In the genomic region with DNA sequence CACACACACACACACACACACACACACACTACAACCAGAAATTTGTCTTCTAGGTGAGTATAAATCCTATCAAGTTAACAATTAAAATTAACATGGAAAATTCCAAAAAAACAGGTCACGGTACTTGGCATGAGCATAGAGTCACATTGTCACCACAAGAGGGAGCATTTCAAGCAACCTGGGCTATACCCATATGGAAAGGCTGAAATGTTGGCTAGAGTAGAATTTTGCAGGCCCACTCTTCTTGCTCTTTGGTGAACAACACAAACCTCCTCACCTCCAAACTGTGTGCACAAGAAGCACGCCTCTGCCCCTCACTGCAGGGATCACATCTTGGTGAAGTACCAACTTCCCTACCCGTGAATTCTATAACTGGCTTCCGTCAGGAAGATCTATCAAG, we compare ENCODE assay signal across 8 mouse cellular contexts. TPM values are rescaled to one million over a fixed set of nuclear protein-coding genes. Genes with fewer than 3 reads are reported as not detected.
DNase-seq lines count a peak whose midpoint lies in the region; ATAC-seq and TF ChIP-seq lines count a peak whose summit lies in the region.

No protein-coding gene starts in this region.

- H3K4me1 ChIP-seq in heart, adult 2 months (ENCODE audit: control insufficient read depth, insufficient read depth, low read length): 0 out of 2 replicates have a peak, but pooled peaks cover 1% of the 10 kb centered on the region
- H3K4me1 ChIP-seq in liver, embryonic 14.5 days (replicated peaks; ENCODE audit: control insufficient read depth in 2 of 2, insufficient read depth in 2 of 2, low read length in 1 of 2): peaks cover 5 to 23% of the 10 kb centered on the region in 2 experiments

- WGBS in heart, adult 2 months: 51% methylated on average over 4 of the region's 4 CpGs
- WGBS in liver, embryonic 14.5 days (ENCODE audit: insufficient replicate concordance): 42% methylated on average over 4 of the region's 4 CpGs

- ATAC-seq in liver, embryonic 14.5 days (ENCODE audit: insufficient read depth): no peak

- TF ChIP-seq CTCF in heart, adult 2 months (IDR thresholded peaks at IDR 0.05): peak; percentile 76
- peak; percentile 80 for TF ChIP-seq CTCF in liver, embryonic 14.5 days (IDR thresholded peaks at IDR 0.05; ENCODE audit: low read depth)

- H3K36me3 ChIP-seq in heart, adult 2 months (ENCODE audit: control insufficient read depth, insufficient read depth, low read length): no peaks in the 10 kb centered on the region
- no peaks in the 10 kb centered on the region for H3K36me3 ChIP-seq in liver, embryonic 14.5 days (replicated peaks; ENCODE audit: control insufficient read depth, insufficient read depth, low read depth)

- no peak overlapping the region for H3K4me3 ChIP-seq in heart, adult 2 months
- no peak overlapping the region for H3K4me3 ChIP-seq in liver, embryonic 14.5 days (ENCODE audit: insufficient read depth in 1 of 2, low read depth in 2 of 2, low read length in 2 of 2)

- no peak for TF ChIP-seq EP300 in heart, adult 2 months (IDR thresholded peaks at IDR 0.05; ENCODE audit: insufficient read depth, low read depth, low read length)
- TF ChIP-seq EP300 in liver, embryonic 14.5 days (IDR thresholded peaks at IDR 0.05; ENCODE audit: low read depth): no peak

- H3K79me2 ChIP-seq in heart, adult 2 months (replicated peaks; ENCODE audit: control insufficient read depth, insufficient read depth, low read length): no peaks in the 10 kb centered on the region

- TF ChIP-seq POLR2A in heart, adult 2 months (IDR thresholded peaks at IDR 0.05; ENCODE audit: insufficient read depth, low read depth, low read length): no peak

- intact Hi-C loops in heart, adult 2 months (cut with DNase I): loop anchor here (1.0 to 5.0 kb wide), 2 partner anchors 33 to 127 kb away; a partner anchor contains a TSS

- H3K4me2 ChIP-seq in liver, embryonic 14.5 days (ENCODE audit: low read depth): no peak overlapping the region

- DNase-seq in heart, adult 2 months: peak in 1 of 2 experiments; percentile 23
- DNase-seq in heart, adult 11 months: no peak
- peak; percentile 29 for DNase-seq in urinary bladder, postnatal 14 days (ENCODE audit: low spot score)
- DNase-seq in urinary bladder, postnatal 10 days (ENCODE audit: low spot score): no peak
- peak; percentile 77 for DNase-seq in embryo, embryonic 10 days (ENCODE audit: low spot score)
- peak in 1 of 3 experiments; percentile 49 for DNase-seq in liver, embryonic 14.5 days (ENCODE audit: low read depth in 3 of 3, low spot score in 3 of 3)
- DNase-seq in ovary, postnatal 10 days (ENCODE audit: low spot score): no peak
- DNase-seq in spleen, adult 18-20 months: no peak

- H3K27me3 ChIP-seq in heart, adult 2 months (ENCODE audit: control insufficient read depth, insufficient read depth, low read length): no peaks in the 10 kb centered on the region
- no peaks in the 10 kb centered on the region for H3K27me3 ChIP-seq in liver, embryonic 14.5 days (ENCODE audit: control insufficient read depth, insufficient read depth, low read length)

- H3K9me3 ChIP-seq in liver, embryonic 14.5 days (ENCODE audit: control insufficient read depth, low read length): no peaks in the 10 kb centered on the region

- no peak overlapping the region for H3K9ac ChIP-seq in heart, adult 2 months (ENCODE audit: low read depth, low read length)
- no peak overlapping the region for H3K9ac ChIP-seq in liver, embryonic 14.5 days (replicated peaks)

- H3K27ac ChIP-seq in heart, adult 2 months: no peak overlapping the region
- H3K27ac ChIP-seq in liver, embryonic 14.5 days: no peak overlapping the region

RNA-seq across cellular contexts. Expression of a gene that starts 2.9 kb away (rescaled TPM):
- total RNA-seq in heart, adult 2 months (2021): 10 to 100 TPM; 13.7 to 17.4 TPM
- 6.6 and 6.9 TPM in 2 replicates for polyA plus RNA-seq in heart, adult 2 months (2012; rRNA removed)
- 4.8 and 6.0 TPM in 2 replicates for polyA plus RNA-seq in liver, embryonic 14.5 days (2012; rRNA removed)
- 5.0 and 7.4 TPM in 2 replicates for polyA plus RNA-seq in liver, embryonic 14.5 days (2014; fragmentation: Nextera tagmentation; extraction: Ambion mirVana)

RNA-seq across cellular contexts. Expression of a gene that starts 12.9 kb away (rescaled TPM):
- 100 to 1,000 TPM; 122 to 135 TPM for total RNA-seq in heart, adult 2 months (2021)
- polyA plus RNA-seq in heart, adult 2 months (2012; rRNA removed): 111 and 162 TPM in 2 replicates
- 100.0 and 123 TPM in 2 replicates for polyA plus RNA-seq in liver, embryonic 14.5 days (2012; rRNA removed)
- polyA plus RNA-seq in liver, embryonic 14.5 days (2014; fragmentation: Nextera tagmentation; extraction: Ambion mirVana): 172 and 190 TPM in 2 replicates

RNA-seq across cellular contexts. Expression of a gene that starts 34.4 kb away (rescaled TPM):
- 10 to 100 TPM; 13.2 to 13.9 TPM for total RNA-seq in heart, adult 2 months (2021)
- 9.8 and 9.9 TPM in 2 replicates for polyA plus RNA-seq in heart, adult 2 months (2012; rRNA removed)
- 17.9 and 20.4 TPM in 2 replicates for polyA plus RNA-seq in liver, embryonic 14.5 days (2012; rRNA removed)
- polyA plus RNA-seq in liver, embryonic 14.5 days (2014; fragmentation: Nextera tagmentation; extraction: Ambion mirVana): 38.8 and 40.1 TPM in 2 replicates

RNA-seq across cellular contexts. Expression of a gene that starts 34.4 kb away (rescaled TPM):
- total RNA-seq in heart, adult 2 months (2021): 10 to 100 TPM; 12.3 to 14.6 TPM
- polyA plus RNA-seq in heart, adult 2 months (2012; rRNA removed): 40.3 and 53.3 TPM in 2 replicates
- polyA plus RNA-seq in liver, embryonic 14.5 days (2012; rRNA removed): 25.6 and 27.0 TPM in 2 replicates
- polyA plus RNA-seq in liver, embryonic 14.5 days (2014; fragmentation: Nextera tagmentation; extraction: Ambion mirVana): 25.9 and 28.5 TPM in 2 replicates

RNA-seq across cellular contexts. Expression of a gene that starts 50.9 kb away (rescaled TPM):
- 1 to 10 TPM; 2.7 to 4.9 TPM for total RNA-seq in heart, adult 2 months (2021)
- polyA plus RNA-seq in heart, adult 2 months (2012; rRNA removed): 1.4 and 1.7 TPM in 2 replicates
- 5.2 and 5.4 TPM in 2 replicates for polyA plus RNA-seq in liver, embryonic 14.5 days (2012; rRNA removed)
- polyA plus RNA-seq in liver, embryonic 14.5 days (2014; fragmentation: Nextera tagmentation; extraction: Ambion mirVana): 2.9 and 3.4 TPM in 2 replicates

Comparison
In these comparisons a context has a peak if more than half of its experiments do, and no peak if none do; other contexts are left out.
1. DNase-seq: peak in urinary bladder, postnatal 14 days (single experiment) and embryo, embryonic 10 days (single experiment); none in heart, adult 11 months (single experiment), urinary bladder, postnatal 10 days (single experiment), ovary, postnatal 10 days (single experiment) and spleen, adult 18-20 months (0 of 2).